Mouse (Mus musculus) myocyte (in vitro differentiated cells): Measurements from ENCODE around the gene Pcp4l1. TPM values are rescaled to one million over a fixed set of nuclear protein-coding genes. Genes with fewer than 3 reads are reported as not detected.

ENCODE experiments used
- H3K27me3 ChIP-seq: one replicate; pipeline ENCODE4 v1.6.1; 2011; ENCODE audit not compliant: control insufficient read depth, insufficient read depth, insufficient read length
- H3K36me3 ChIP-seq: one replicate; pipeline ENCODE4 v1.6.1; 2011; ENCODE audit not compliant: control insufficient read depth, insufficient read depth
- H3K4me2 ChIP-seq: one replicate; pipeline ENCODE4 v1.6.1; 2011; ENCODE audit warnings: low read depth, control low read depth
- H3K4me3 ChIP-seq: one replicate; pipeline ENCODE4 v1.5.1; 2011; ENCODE audit warnings: mild to moderate bottlenecking, control low read depth, moderate library complexity
- H3K79me2 ChIP-seq: one replicate; pipeline ENCODE4 v1.6.1; 2011; ENCODE audit not compliant: control insufficient read depth, insufficient read depth
- H3ac ChIP-seq: one replicate; pipeline ENCODE4 v1.6.1; 2011; ENCODE audit not compliant: control insufficient read depth, insufficient read length
- CEBPB ChIP-seq: IDR thresholded peaks from 2 replicates; pipeline ENCODE4 v1.6.1; 2011; ENCODE audit warnings: mild to moderate bottlenecking, moderate library complexity; ENCODE audit not compliant: poor library complexity, insufficient read depth, severe bottlenecking
- E2F4 ChIP-seq: IDR thresholded peaks from one replicate; pipeline ENCODE4 v1.6.1; 2011; ENCODE audit warnings: mild to moderate bottlenecking, control low read depth, moderate library complexity; ENCODE audit not compliant: insufficient read depth
- MAX ChIP-seq: IDR thresholded peaks from one replicate; pipeline ENCODE4 v1.6.1; 2011; ENCODE audit warnings: low read depth, mild to moderate bottlenecking, control low read depth
- MYOD1 ChIP-seq, 3 experiments: IDR thresholded peaks; one replicate each; pipeline ENCODE4 v1.6.1; 2011; ENCODE audit warnings: control low read depth in 2 of 3, low read depth in 2 of 3, mild to moderate bottlenecking in 2 of 3, moderate library complexity in 1 of 3; ENCODE audit not compliant: insufficient read length in 2 of 3, control insufficient read depth in 1 of 3
- MYOG ChIP-seq, 3 experiments: IDR thresholded peaks; one replicate each; pipeline ENCODE4 v1.6.1; 2011; ENCODE audit warnings: control low read depth in 2 of 3, low read depth in 2 of 3, mild to moderate bottlenecking in 2 of 3; ENCODE audit not compliant: insufficient read length in 2 of 3, control insufficient read depth in 1 of 3, insufficient read depth in 1 of 3
- POLR2A ChIP-seq: IDR thresholded peaks from one replicate; pipeline ENCODE4 v1.6.1; 2011; ENCODE audit warnings: low read depth, mild to moderate bottlenecking, control low read depth, moderate library complexity; ENCODE audit not compliant: insufficient read length
- POLR2AphosphoS2 ChIP-seq: IDR thresholded peaks from one replicate; pipeline ENCODE4 v1.6.1; 2011; ENCODE audit warnings: low read depth, control low read depth; ENCODE audit not compliant: insufficient read length
- REST ChIP-seq: IDR thresholded peaks from one replicate; pipeline ENCODE4 v1.6.1; 2011; ENCODE audit warnings: mild to moderate bottlenecking, control low read depth, moderate library complexity; ENCODE audit not compliant: insufficient read depth, insufficient read length
- SRF ChIP-seq: IDR thresholded peaks from one replicate; pipeline ENCODE4 v1.6.1; 2011; ENCODE audit warnings: low read depth; ENCODE audit not compliant: control insufficient read depth, insufficient read length
- TCF12 ChIP-seq: IDR thresholded peaks from one replicate; pipeline ENCODE4 v1.6.1; 2011; ENCODE audit warnings: mild to moderate bottlenecking, control low read depth; ENCODE audit not compliant: poor library complexity, insufficient read depth, severe bottlenecking
- TCF3 ChIP-seq: IDR thresholded peaks from one replicate; pipeline ENCODE4 v1.6.1; 2011; ENCODE audit warnings: low read depth, control low read depth; ENCODE audit not compliant: insufficient read length
- USF1 ChIP-seq: IDR thresholded peaks from one replicate; pipeline ENCODE4 v1.6.1; 2011; ENCODE audit warnings: low read depth, mild to moderate bottlenecking, control low read depth, moderate library complexity
- polyA plus RNA-seq: library from polyadenylated mRNA; unstranded; fragments of >200 nt; fragmentation: generic; extraction: Trizol; gene quantifications from one replicate; pipeline ENCODE4 v1.2.1, GENCODE M21; 2012; ENCODE audit warnings: missing spikeins

Gene Pcp4l1
- polyA plus RNA-seq, 1 experiment = 0.05 TPM

DNA sequence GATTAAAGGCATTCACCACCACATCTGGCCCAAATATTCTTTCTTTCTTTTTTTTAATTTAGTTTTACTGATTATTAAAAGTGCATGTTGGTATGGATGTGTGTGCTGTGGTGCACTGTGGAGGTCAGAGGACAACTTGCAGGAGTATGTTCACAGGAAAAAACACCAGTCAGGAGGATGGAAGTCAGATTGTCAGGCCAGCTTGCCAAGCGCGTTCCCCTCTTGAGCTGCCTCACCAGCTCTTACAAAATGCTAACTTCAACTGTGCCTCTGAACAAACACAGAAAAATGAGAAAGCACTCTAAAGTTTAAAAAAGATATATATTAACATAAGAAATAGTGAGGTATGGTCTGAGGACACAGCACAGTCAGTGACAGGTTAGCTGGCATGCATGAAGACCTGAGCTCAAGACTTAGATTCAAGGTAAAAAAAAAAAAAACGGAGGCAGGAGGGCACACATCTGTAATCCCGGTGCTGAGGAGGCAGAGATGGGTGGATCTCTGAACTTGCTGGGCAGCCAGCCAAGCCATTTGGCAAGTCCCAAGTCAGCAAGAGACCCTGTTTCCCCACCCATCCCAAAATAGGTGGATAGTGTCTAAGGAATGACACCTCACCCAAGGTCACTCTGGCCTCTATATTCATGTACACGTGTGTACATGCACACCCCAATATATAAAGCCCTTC lies 16.4 kb downstream of the Pcp4l1 start:
- H3K79me2 ChIP-seq = no peaks in the 10 kb centered on the region

DNA sequence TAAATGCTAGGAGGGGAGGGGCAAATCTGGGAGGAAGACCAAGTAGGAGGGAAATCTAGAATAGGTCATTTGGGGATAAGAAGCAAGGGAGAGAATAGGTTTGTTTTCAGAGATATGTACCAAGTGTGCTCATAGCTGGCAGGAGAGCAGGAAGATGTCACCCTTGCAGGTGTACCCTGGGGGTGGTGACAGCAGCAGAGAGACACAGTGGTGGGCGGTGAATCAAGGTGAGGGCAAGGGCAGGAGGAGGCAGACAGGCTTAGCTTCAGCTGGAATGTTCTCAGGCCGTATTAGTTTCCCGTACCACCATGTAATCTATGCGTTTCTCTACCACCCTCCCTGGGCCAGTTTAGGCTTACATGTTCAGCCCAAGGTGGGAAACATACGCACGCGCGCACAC lies 23.3 kb downstream of the Pcp4l1 start:
- no peaks in the 10 kb centered on the region for H3K79me2 ChIP-seq
- H3ac ChIP-seq = no peak overlapping the region
- no peak overlapping the region for H3K4me2 ChIP-seq
- TF ChIP-seq REST = no peak
- TF ChIP-seq MYOD1 (IDR thresholded peaks at IDR 0.05; ENCODE audit: control insufficient read depth in 1 of 3, insufficient read length in 2 of 3, low read depth in 2 of 3) = no peak
- TF ChIP-seq E2F4 = no peak
- TF ChIP-seq POLR2AphosphoS2 = no peak
- no peak for TF ChIP-seq MYOG (IDR thresholded peaks at IDR 0.05; ENCODE audit: control insufficient read depth in 1 of 3, insufficient read depth in 1 of 3, insufficient read length in 2 of 3, low read depth in 2 of 3)
- no peak for TF ChIP-seq USF1
- TF ChIP-seq TCF3 = no peak
- TF ChIP-seq TCF12 = no peak
- H3K27me3 ChIP-seq = no peaks in the 10 kb centered on the region
- no peak overlapping the region for H3K4me3 ChIP-seq
- H3K36me3 ChIP-seq = no peaks in the 10 kb centered on the region

More for the DNA sequence above, 16.4 kb downstream of the Pcp4l1 start:
- no peak overlapping the region for H3ac ChIP-seq
- H3K27me3 ChIP-seq = no peaks in the 10 kb centered on the region
- no peaks in the 10 kb centered on the region for H3K36me3 ChIP-seq
- no peak for TF ChIP-seq MYOD1 (IDR thresholded peaks at IDR 0.05; ENCODE audit: control insufficient read depth in 1 of 3, insufficient read length in 2 of 3, low read depth in 2 of 3)
- TF ChIP-seq TCF3 = no peak
- H3K4me2 ChIP-seq = no peak overlapping the region
- H3K4me3 ChIP-seq = no peak overlapping the region

DNA sequence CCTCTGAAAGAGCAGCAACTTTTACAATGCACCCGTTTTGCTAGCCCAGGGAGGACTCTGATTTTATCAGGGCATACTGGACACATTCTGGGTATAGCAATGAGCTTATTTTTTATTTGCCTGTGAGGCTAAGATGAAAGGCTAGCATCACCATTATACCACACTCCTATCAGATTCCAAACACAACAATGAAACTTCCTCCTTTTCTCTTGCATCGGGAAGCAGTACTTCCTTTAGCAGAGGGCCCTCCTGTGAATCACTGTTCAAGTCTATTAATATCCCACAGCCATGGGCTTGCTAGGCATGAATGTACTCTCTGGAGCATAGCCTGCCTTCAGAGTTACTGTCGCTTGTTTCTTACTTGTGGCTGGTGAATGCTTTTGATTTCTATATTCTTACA lies 24.9 kb downstream of the Pcp4l1 start:
- Histone ChIP-seq H3K79me2 (no peaks in the 10 kb centered on the region), H3K4me3 (no peak overlapping the region), H3K27me3 (no peaks in the 10 kb centered on the region), H3ac (no peak overlapping the region), H3K36me3 (no peaks in the 10 kb centered on the region), H3K4me2 (peak overlapping the region; percentile 27)
- TF ChIP-seq MAX (no peak), REST (no peak), MYOD1 (IDR thresholded peaks at IDR 0.05; ENCODE audit: control insufficient read depth in 1 of 3, insufficient read length in 2 of 3, low read depth in 2 of 3) (no peak), CEBPB (no peak), POLR2A (no peak), TCF3 (no peak), TCF12 (no peak), E2F4 (no peak), USF1 (no peak)

DNA sequence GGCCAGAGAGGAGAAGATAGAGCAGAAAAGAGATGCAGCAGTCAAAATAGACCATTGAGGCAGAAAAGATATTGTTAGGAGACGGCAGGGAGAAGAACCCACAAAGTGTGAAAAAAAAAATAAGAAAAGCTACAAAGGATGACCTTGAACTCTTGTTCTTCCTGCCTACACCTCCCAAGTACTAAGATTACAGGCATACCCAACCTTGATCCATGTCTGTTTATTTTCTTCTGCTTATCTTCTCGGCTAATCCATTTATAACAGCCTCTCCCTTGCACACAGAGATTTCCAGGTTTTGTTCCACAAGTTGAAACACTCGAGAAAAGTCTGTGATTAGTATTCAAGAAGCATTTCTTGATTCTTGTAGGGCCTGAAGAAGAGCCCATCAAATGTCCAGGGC lies 26.2 kb downstream of the Pcp4l1 start:
- Histone ChIP-seq H3ac (no peak overlapping the region), H3K36me3 (no peaks in the 10 kb centered on the region), H3K79me2 (no peaks in the 10 kb centered on the region), H3K4me3 (no peak overlapping the region), H3K27me3 (no peaks in the 10 kb centered on the region), H3K4me2 (no peak overlapping the region)
- TF ChIP-seq POLR2AphosphoS2 (no peak), TCF3 (no peak), TCF12 (no peak), USF1 (no peak), E2F4 (no peak), CEBPB (no peak), MYOD1 (IDR thresholded peaks at IDR 0.05; ENCODE audit: control insufficient read depth in 1 of 3, insufficient read length in 2 of 3, low read depth in 2 of 3) (no peak), SRF (no peak), MAX (no peak), POLR2A (no peak), REST (no peak), MYOG (IDR thresholded peaks at IDR 0.05; ENCODE audit: control insufficient read depth in 1 of 3, insufficient read depth in 1 of 3, insufficient read length in 2 of 3, low read depth in 2 of 3) (no peak)

DNA sequence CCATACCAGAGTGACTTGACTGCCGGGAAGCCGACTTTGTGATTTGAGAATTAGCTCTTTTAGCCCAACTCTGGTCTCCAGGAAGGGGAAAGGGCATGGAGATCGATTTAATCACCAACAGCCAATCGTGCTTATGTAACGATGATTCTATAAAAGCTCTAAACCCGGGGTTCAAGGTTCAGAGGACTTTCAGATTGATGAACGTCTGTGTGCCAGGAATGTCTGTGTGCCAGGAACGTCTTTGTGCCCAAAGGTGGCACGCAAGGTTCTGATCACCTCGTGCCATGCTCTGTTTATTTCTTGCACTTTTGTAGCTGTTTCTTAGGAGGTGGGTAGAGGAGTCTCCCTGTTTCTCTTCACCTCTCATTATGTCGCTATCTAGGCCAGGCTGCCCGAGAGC lies 27.2 kb downstream of the Pcp4l1 start:
- no peak overlapping the region for H3K4me2 ChIP-seq
- no peaks in the 10 kb centered on the region for H3K36me3 ChIP-seq
- no peak overlapping the region for H3ac ChIP-seq
- H3K27me3 ChIP-seq = no peaks in the 10 kb centered on the region
- no peak overlapping the region for H3K4me3 ChIP-seq
- H3K79me2 ChIP-seq = no peaks in the 10 kb centered on the region
- TF ChIP-seq MAX (no peak), POLR2AphosphoS2 (no peak), MYOD1 (IDR thresholded peaks at IDR 0.05; ENCODE audit: control insufficient read depth in 1 of 3, insufficient read length in 2 of 3, low read depth in 2 of 3) (no peak), REST (no peak), CEBPB (no peak), TCF3 (no peak), POLR2A (no peak), USF1 (no peak), TCF12 (no peak), SRF (no peak), E2F4 (no peak), MYOG (IDR thresholded peaks at IDR 0.05; ENCODE audit: control insufficient read depth in 1 of 3, insufficient read depth in 1 of 3, insufficient read length in 2 of 3, low read depth in 2 of 3) (no peak)
